Mouse (Mus musculus): ENCODE measurements around the gene Olfr887.

- TF ChIP-seq CTCF (IDR thresholded peaks at IDR 0.05; ENCODE audit: low read depth): no peak
- TF ChIP-seq EP300 (IDR thresholded peaks at IDR 0.05; ENCODE audit: low read depth): no peak
Observed at GRCm38 (mm10) chr9:38046255-38046654, 37.6 kb upstream of the Olfr887 start, which contains the start of gene Olfr884.

All from liver, postnatal 0 days (tissue).